Mouse (Mus musculus): ENCODE results near the gene Ptpn22. TPM values are rescaled to one million over a fixed set of nuclear protein-coding genes. Genes with fewer than 3 reads are reported as not detected.
A peak's percentile ranks its signal among the peaks of the same experiment; 100 is the strongest.

The Ptpn22 gene
- polyA plus RNA-seq, 1 experiment from 2014 or later = 0.19 TPM

- Histone ChIP-seq H3K4me3 (peak overlapping the region; percentile 83), H3K4me1 (peaks cover 14% of the 10 kb centered on the region), H3K36me3 (peaks cover 3% of the 10 kb centered on the region; the same call in 1 of the 2 replicates), H3K9me3 (no peaks in the 10 kb centered on the region), H3K27me3 (ENCODE audit: insufficient read depth, poor library complexity, severe bottlenecking) (no peaks in the 10 kb centered on the region), H3K27ac (peak overlapping the region; percentile 96)
- peak; percentile 83 for DNase-seq (ENCODE audit: low spot score)
- 1% methylated on average over 57 of the region's 60 CpGs for WGBS
These were observed 55.3 kb downstream of the Ptpn22 start for GRCm38 (mm10) chr3:103914732-103915508.

- H3K4me1 ChIP-seq = peaks cover 16% of the 10 kb centered on the region
- no peak for DNase-seq (ENCODE audit: low spot score)
- WGBS = 8% methylated on average over 7 of the region's 7 CpGs
- peaks cover 5% of the 10 kb centered on the region; the same call in 1 of the 2 replicates for H3K36me3 ChIP-seq
- H3K27me3 ChIP-seq (ENCODE audit: insufficient read depth, poor library complexity, severe bottlenecking) = no peaks in the 10 kb centered on the region
- no peaks in the 10 kb centered on the region for H3K9me3 ChIP-seq
- peak overlapping the region; percentile 96 for H3K27ac ChIP-seq
- peak overlapping the region; percentile 83 for H3K4me3 ChIP-seq
These were observed 55.9 kb downstream of the Ptpn22 start for GRCm38 (mm10) chr3:103915509-103915896.

- Histone ChIP-seq H3K36me3 (peaks cover 5% of the 10 kb centered on the region; the same call in 1 of the 2 replicates), H3K4me1 (peaks cover 16% of the 10 kb centered on the region), H3K27ac (no peak overlapping the region), H3K4me3 (peak overlapping the region; percentile 83), H3K27me3 (ENCODE audit: insufficient read depth, poor library complexity, severe bottlenecking) (no peaks in the 10 kb centered on the region), H3K9me3 (no peaks in the 10 kb centered on the region)
- WGBS = 47% methylated on average over 5 of the region's 5 CpGs
- DNase-seq (ENCODE audit: low spot score) = no peak
These were observed 56.7 kb downstream of the Ptpn22 start for GRCm38 (mm10) chr3:103916205-103916838.

- WGBS = 72% methylated on average over 3 of the region's 3 CpGs
- no peaks in the 10 kb centered on the region for H3K9me3 ChIP-seq
- no peak for DNase-seq (ENCODE audit: low spot score)
These were observed 57.2 kb downstream of the Ptpn22 start for GRCm38 (mm10) chr3:103916839-103917237.

GRCm38 (mm10) chr3:103920094-103920493 is 60.5 kb downstream of the Ptpn22 start:
- H3K4me3 ChIP-seq = no peak overlapping the region
- WGBS = 93% methylated on average over 1 of the region's 1 CpGs
- H3K9me3 ChIP-seq = no peaks in the 10 kb centered on the region
- peaks cover 5% of the 10 kb centered on the region; the same call in 1 of the 2 replicates for H3K36me3 ChIP-seq
- no peak for DNase-seq (ENCODE audit: low spot score)
- H3K4me1 ChIP-seq = peaks cover 21% of the 10 kb centered on the region
- H3K27ac ChIP-seq = no peak overlapping the region
- H3K27me3 ChIP-seq (ENCODE audit: insufficient read depth, poor library complexity, severe bottlenecking) = no peaks in the 10 kb centered on the region

More at GRCm38 (mm10) chr3:103916839-103917237, 57.2 kb downstream of the Ptpn22 start:
- Histone ChIP-seq H3K36me3 (peaks cover 5% of the 10 kb centered on the region; the same call in 1 of the 2 replicates), H3K4me1 (peaks cover 16% of the 10 kb centered on the region), H3K27me3 (ENCODE audit: insufficient read depth, poor library complexity, severe bottlenecking) (no peaks in the 10 kb centered on the region), H3K27ac (no peak overlapping the region), H3K4me3 (peak overlapping the region; percentile 83)

- WGBS = 78% methylated on average over 3 of the region's 3 CpGs
- no peak for DNase-seq (ENCODE audit: low spot score)
- Histone ChIP-seq H3K4me1 (peaks cover 8% of the 10 kb centered on the region; the same call in 1 of the 2 replicates), H3K4me3 (no peak overlapping the region), H3K27me3 (ENCODE audit: insufficient read depth, poor library complexity, severe bottlenecking) (no peaks in the 10 kb centered on the region), H3K27ac (no peak overlapping the region), H3K9me3 (no peaks in the 10 kb centered on the region), H3K36me3 (peaks cover 11% of the 10 kb centered on the region; the same call in 1 of the 2 replicates)
These were observed 65.7 kb downstream of the Ptpn22 start for GRCm38 (mm10) chr3:103925302-103925701.

- Histone ChIP-seq H3K4me1 (peaks cover 8% of the 10 kb centered on the region; the same call in 1 of the 2 replicates), H3K27me3 (ENCODE audit: insufficient read depth, poor library complexity, severe bottlenecking) (no peaks in the 10 kb centered on the region), H3K36me3 (peaks cover 27% of the 10 kb centered on the region), H3K27ac (no peak overlapping the region), H3K9me3 (no peaks in the 10 kb centered on the region), H3K4me3 (no peak overlapping the region)
- 68% methylated on average over 6 of the region's 6 CpGs for WGBS
- no peak for DNase-seq (ENCODE audit: low spot score)
These were observed 67.9 kb downstream of the Ptpn22 start for GRCm38 (mm10) chr3:103927511-103927910.

GRCm38 (mm10) chr3:103944794-103945562 is 85.4 kb downstream of the Ptpn22 start:
- Histone ChIP-seq H3K9me3 (no peaks in the 10 kb centered on the region), H3K4me3 (no peak overlapping the region), H3K27ac (no peak overlapping the region), H3K36me3 (peaks cover 11% of the 10 kb centered on the region), H3K27me3 (ENCODE audit: insufficient read depth, poor library complexity, severe bottlenecking) (no peaks in the 10 kb centered on the region), H3K4me1 (no peaks in the 10 kb centered on the region)
- DNase-seq (ENCODE audit: low spot score) = no peak
- 95% methylated on average over 1 of the region's 1 CpGs for whole genome bisulfite sequencing

- Histone ChIP-seq H3K9me3 (no peaks in the 10 kb centered on the region), H3K27ac (no peak overlapping the region), H3K36me3 (peaks cover 11% of the 10 kb centered on the region; the same call in 1 of the 2 replicates), H3K4me3 (no peak overlapping the region), H3K4me1 (no peaks in the 10 kb centered on the region), H3K27me3 (ENCODE audit: insufficient read depth, poor library complexity, severe bottlenecking) (no peaks in the 10 kb centered on the region)
- WGBS = 90% methylated on average over 7 of the region's 7 CpGs
- DNase-seq (ENCODE audit: low spot score) = no peak
These were observed 89.1 kb downstream of the Ptpn22 start for GRCm38 (mm10) chr3:103948666-103949065.

GRCm38 (mm10) chr3:103960622-103961021 is 101.0 kb downstream of the Ptpn22 start:
- no peaks in the 10 kb centered on the region for H3K4me1 ChIP-seq
- H3K9me3 ChIP-seq = no peaks in the 10 kb centered on the region
- 86% methylated on average over 3 of the region's 3 CpGs for WGBS
- DNase-seq (ENCODE audit: low spot score) = no peak
- no peak overlapping the region for H3K4me3 ChIP-seq
- H3K36me3 ChIP-seq = peaks cover 30% of the 10 kb centered on the region; the same call in 1 of the 2 replicates
- H3K27ac ChIP-seq = no peak overlapping the region
- H3K27me3 ChIP-seq (ENCODE audit: insufficient read depth, poor library complexity, severe bottlenecking) = no peaks in the 10 kb centered on the region
